Mouse (Mus musculus): ENCODE results near the gene Rffl. TPM values are rescaled to one million over a fixed set of nuclear protein-coding genes. Genes with fewer than 3 reads are reported as not detected.

Rffl gene
- polyA plus RNA-seq, 1 experiment from 2014 or later: 18.8 TPM

DNA sequence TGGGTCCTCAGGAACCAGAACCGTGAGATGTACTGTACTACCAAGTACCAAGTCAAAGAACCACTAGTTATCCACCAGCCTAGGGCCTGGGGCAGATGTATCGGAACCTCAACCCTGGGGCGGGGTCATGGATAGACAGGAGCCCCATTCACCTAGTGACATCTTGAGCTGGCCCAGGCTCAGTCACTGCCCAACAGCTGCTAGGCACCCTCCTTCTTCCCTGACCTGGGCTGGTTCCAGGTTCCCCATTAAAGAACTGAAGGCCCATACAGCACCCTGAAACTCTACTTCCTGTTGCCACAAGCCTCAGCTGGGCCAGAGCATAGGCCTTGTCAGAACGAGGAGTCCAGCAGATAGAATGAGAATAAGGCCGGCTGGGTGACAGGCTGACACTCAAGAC is 28.7 kb upstream of the Rffl start:
- ATAC-seq (ENCODE audit: insufficient number of reproducible peaks, insufficient read depth, low FRiP score, low TSS enrichment, low read depth): no peak
- peaks cover 67% of the 10 kb centered on the region for H3K36me3 ChIP-seq
- WGBS: 94% methylated on average over 5 of the region's 5 CpGs
- no peaks in the 10 kb centered on the region for H3K4me1 ChIP-seq (replicated peaks)
- H3K27me3 ChIP-seq: no peaks in the 10 kb centered on the region
- no peaks in the 10 kb centered on the region for H3K9me3 ChIP-seq
- no peak overlapping the region for H3K27ac ChIP-seq
- H3K4me2 ChIP-seq: no peak overlapping the region
- no peak overlapping the region for H3K9ac ChIP-seq (replicated peaks)
- no peak overlapping the region for H3K4me3 ChIP-seq (replicated peaks)

- no peak for ATAC-seq (ENCODE audit: insufficient number of reproducible peaks, insufficient read depth, low FRiP score, low TSS enrichment, low read depth)
- Histone ChIP-seq H3K9ac (replicated peaks) (no peak overlapping the region), H3K27me3 (no peaks in the 10 kb centered on the region), H3K4me2 (no peak overlapping the region), H3K27ac (no peak overlapping the region), H3K4me3 (replicated peaks) (no peak overlapping the region), H3K9me3 (no peaks in the 10 kb centered on the region), H3K4me1 (replicated peaks) (no peaks in the 10 kb centered on the region), H3K36me3 (peaks cover 45% of the 10 kb centered on the region)
- WGBS: 88% methylated on average over 10 of the region's 10 CpGs
Observed at GRCm38 (mm10) chr11:82897478-82897877, 26.5 kb upstream of the Rffl start.

DNA sequence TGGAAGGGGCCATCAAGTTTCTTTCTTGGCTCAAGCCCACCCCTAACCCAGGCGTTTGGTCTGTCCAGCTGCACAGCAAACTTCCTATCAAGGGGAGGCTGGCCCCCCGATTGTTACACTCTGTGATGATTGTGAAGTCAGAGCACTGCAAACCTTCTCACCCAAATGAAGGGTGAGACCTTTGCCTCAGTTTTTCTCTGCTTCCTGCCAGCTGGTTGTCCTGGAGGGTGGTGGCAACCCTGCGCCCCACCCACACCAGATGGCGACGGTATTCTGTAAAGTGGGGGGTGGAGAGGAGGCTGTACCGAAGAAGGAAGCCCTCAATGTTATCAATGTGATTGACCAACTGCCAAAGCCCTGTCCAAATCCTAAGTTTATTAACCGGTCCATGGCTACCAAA is 20.9 kb upstream of the Rffl start, which contains the start of gene Fndc8:
Gene Fndc8, plus strand, starts transcription at position 189 of the 400 bp plus-strand sequence.
- H3K27me3 ChIP-seq: peaks cover 8% of the 10 kb centered on the region; the same call in 1 of the 2 replicates
- H3K9me3 ChIP-seq: no peaks in the 10 kb centered on the region
- ATAC-seq (ENCODE audit: insufficient number of reproducible peaks, insufficient read depth, low FRiP score, low TSS enrichment, low read depth): no peak
- H3K4me1 ChIP-seq (replicated peaks): peaks cover 17% of the 10 kb centered on the region; the same call in 1 of the 2 replicates
- H3K36me3 ChIP-seq: no peaks in the 10 kb centered on the region
- WGBS: 52% methylated on average over 7 of the region's 7 CpGs
- H3K27ac ChIP-seq: no peak within 1 kb of the TSS
- H3K4me2 ChIP-seq: no peak within 1 kb of the TSS
- no peak within 1 kb of the TSS for H3K9ac ChIP-seq (replicated peaks)
- H3K4me3 ChIP-seq (replicated peaks): no peak within 1 kb of the TSS

DNA sequence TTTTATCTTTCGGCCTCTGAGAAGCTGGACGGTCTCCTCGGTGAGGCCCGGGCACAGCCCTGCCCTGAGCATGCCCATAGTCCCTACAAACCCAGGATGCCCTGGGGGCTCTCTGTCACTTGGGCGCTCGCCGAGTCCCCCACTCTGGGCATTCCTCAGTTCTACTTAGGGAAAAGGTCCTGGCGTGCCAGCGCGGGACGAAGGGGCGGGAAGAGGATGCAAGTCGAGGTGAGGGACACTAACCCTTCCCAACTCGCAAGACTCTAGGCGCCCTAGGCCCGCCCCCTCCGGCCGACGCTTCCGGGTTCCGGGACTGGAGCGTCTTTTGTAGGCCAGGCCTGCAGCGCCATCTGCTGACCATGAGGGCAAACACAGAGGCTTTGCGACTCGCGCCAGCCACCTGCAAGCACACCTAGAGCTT is 19.3 kb upstream of the Rffl start, which contains the start of gene Rad51d:
Gene Rad51d, minus strand, starts transcription at position 273 of the 421 bp plus-strand sequence.
- Histone ChIP-seq H3K4me2 (peak within 1 kb of the TSS; percentile 87), H3K9me3 (no peaks in the 10 kb centered on the region), H3K27me3 (peaks cover 8% of the 10 kb centered on the region; the same call in 1 of the 2 replicates), H3K4me1 (replicated peaks) (peaks cover 17% of the 10 kb centered on the region; the same call in 1 of the 2 replicates), H3K9ac (replicated peaks) (peak within 1 kb of the TSS; percentile 65), H3K36me3 (no peaks in the 10 kb centered on the region), H3K4me3 (replicated peaks) (peak within 1 kb of the TSS; percentile 63), H3K27ac (peak within 1 kb of the TSS; percentile 46; the same call in 1 of the 2 replicates)
- WGBS: under 1% methylated on average over 26 of the region's 26 CpGs
- ATAC-seq (ENCODE audit: insufficient number of reproducible peaks, insufficient read depth, low FRiP score, low TSS enrichment, low read depth): peak; percentile 76

- Histone ChIP-seq H3K9ac (replicated peaks) (peak overlapping the region; percentile 65), H3K4me3 (replicated peaks) (peak overlapping the region; percentile 63), H3K4me1 (replicated peaks) (peaks cover 17% of the 10 kb centered on the region; the same call in 1 of the 2 replicates), H3K27me3 (peaks cover 8% of the 10 kb centered on the region; the same call in 1 of the 2 replicates), H3K27ac (peak overlapping the region; percentile 46; the same call in 1 of the 2 replicates), H3K4me2 (peak overlapping the region; percentile 87), H3K9me3 (no peaks in the 10 kb centered on the region), H3K36me3 (no peaks in the 10 kb centered on the region)
- WGBS: 8% methylated on average over 31 of the region's 31 CpGs
- peak; percentile 18; the same call in 1 of the 2 replicates for ATAC-seq (ENCODE audit: insufficient number of reproducible peaks, insufficient read depth, low FRiP score, low TSS enrichment, low read depth)
Observed at GRCm38 (mm10) chr11:82889524-82890341, 18.7 kb upstream of the Rffl start.

DNA sequence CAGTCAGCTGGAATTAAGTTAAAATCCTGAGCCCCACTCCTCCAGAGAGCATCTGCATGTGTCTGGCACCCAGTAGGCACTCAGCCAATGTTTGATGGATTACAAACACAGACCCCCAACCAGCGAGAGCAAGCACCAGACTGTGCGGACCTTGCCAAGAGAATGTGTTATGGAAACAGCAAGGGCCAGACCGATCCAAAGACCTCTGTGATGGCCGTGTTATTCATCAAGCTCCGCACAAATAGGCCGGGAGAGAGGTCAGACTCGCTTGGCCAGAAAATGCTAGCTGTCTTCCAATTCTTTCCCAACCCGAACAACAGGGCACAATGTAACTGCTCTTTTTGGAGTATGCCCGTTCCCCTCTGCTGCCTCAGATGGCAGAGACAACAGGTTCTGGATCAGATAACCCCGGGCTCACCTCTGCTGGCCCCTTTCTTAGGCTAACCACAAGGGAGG is 17.5 kb upstream of the Rffl start:
- Histone ChIP-seq H3K4me3 (replicated peaks) (no peak overlapping the region), H3K27me3 (peaks cover 8% of the 10 kb centered on the region; the same call in 1 of the 2 replicates), H3K36me3 (no peaks in the 10 kb centered on the region), H3K4me2 (peak overlapping the region; percentile 87), H3K4me1 (replicated peaks) (peaks cover 17% of the 10 kb centered on the region; the same call in 1 of the 2 replicates), H3K27ac (no peak overlapping the region), H3K9me3 (no peaks in the 10 kb centered on the region), H3K9ac (replicated peaks) (peak overlapping the region; percentile 27; the same call in 1 of the 2 replicates)
- ATAC-seq (ENCODE audit: insufficient number of reproducible peaks, insufficient read depth, low FRiP score, low TSS enrichment, low read depth): no peak
- WGBS: 74% methylated on average over 10 of the region's 10 CpGs

- peaks cover 3% of the 10 kb centered on the region; the same call in 1 of the 2 replicates for H3K27me3 ChIP-seq
- H3K9ac ChIP-seq (replicated peaks): no peak overlapping the region
- no peak overlapping the region for H3K27ac ChIP-seq
- H3K9me3 ChIP-seq: no peaks in the 10 kb centered on the region
- H3K4me2 ChIP-seq: no peak overlapping the region
- WGBS: 80% methylated on average over 3 of the region's 3 CpGs
- peaks cover 4% of the 10 kb centered on the region; the same call in 1 of the 2 replicates for H3K36me3 ChIP-seq
- no peak for ATAC-seq (ENCODE audit: insufficient number of reproducible peaks, insufficient read depth, low FRiP score, low TSS enrichment, low read depth)
- H3K4me1 ChIP-seq (replicated peaks): peaks cover 17% of the 10 kb centered on the region; the same call in 1 of the 2 replicates
- no peak overlapping the region for H3K4me3 ChIP-seq (replicated peaks)
Observed at GRCm38 (mm10) chr11:82886559-82886958, 15.5 kb upstream of the Rffl start.

DNA sequence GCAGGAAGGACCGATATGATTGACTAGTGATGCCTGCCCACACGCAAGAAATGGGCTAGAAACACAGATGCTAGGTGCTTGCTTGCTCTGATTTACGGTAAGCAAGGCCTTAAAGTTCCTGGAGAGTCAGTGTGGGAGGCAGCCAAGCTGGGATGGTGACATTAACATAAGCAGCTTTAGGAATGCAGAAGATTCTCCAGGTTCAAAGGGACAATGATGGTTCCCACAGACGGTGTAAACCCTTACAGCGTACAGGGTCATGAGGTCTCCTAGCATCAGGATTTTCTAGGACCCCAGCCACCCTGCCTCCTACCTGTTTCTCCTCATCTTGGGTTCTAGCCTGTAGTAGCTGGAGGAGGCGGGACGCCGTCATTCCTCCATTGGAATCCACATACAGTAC is 12.2 kb upstream of the Rffl start:
- Histone ChIP-seq H3K27ac (no peak overlapping the region), H3K27me3 (no peaks in the 10 kb centered on the region), H3K9ac (replicated peaks) (no peak overlapping the region), H3K4me3 (replicated peaks) (no peak overlapping the region), H3K4me1 (replicated peaks) (peaks cover under 1% of the 10 kb centered on the region; the same call in 1 of the 2 replicates), H3K9me3 (no peaks in the 10 kb centered on the region), H3K4me2 (no peak overlapping the region), H3K36me3 (peaks cover 10% of the 10 kb centered on the region; the same call in 1 of the 2 replicates)
- no peak for ATAC-seq (ENCODE audit: insufficient number of reproducible peaks, insufficient read depth, low FRiP score, low TSS enrichment, low read depth)
- WGBS: 63% methylated on average over 8 of the region's 8 CpGs

DNA sequence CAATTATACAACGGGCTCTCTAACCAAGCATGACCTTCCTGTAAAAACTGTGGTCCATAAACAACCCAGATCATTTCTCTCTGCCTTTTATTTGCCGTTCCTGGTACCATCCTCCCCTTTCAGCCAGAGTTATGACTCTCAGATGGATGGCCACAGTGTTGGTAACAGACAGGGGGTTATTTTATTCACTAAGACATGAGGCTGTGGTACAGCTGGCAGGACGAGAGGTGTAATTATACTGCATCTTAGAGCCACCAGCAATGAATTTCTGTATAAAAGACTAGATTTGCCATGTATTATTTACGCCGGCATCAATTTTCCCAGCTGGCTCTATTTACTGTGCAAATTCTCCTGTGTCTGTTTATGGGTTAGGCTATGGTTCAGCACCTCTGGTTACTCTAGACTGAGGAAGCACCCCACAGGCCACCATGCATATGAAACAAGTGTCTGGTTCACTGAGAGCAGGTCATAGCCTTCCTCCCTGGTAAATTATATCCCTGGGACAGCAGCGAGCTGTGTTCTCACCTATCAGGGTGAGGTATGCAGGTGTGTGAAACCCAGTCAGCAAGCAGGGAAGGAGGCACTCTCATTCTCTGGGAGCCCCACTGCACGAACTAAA is 6.8 kb upstream of the Rffl start:
- H3K27me3 ChIP-seq: no peaks in the 10 kb centered on the region
- no peaks in the 10 kb centered on the region for H3K9me3 ChIP-seq
- ATAC-seq (ENCODE audit: insufficient number of reproducible peaks, insufficient read depth, low FRiP score, low TSS enrichment, low read depth): no peak
- H3K9ac ChIP-seq (replicated peaks): no peak overlapping the region
- H3K27ac ChIP-seq: no peak overlapping the region
- no peak overlapping the region for H3K4me3 ChIP-seq (replicated peaks)
- WGBS: 78% methylated on average over 7 of the region's 7 CpGs
- no peak overlapping the region for H3K4me2 ChIP-seq
- H3K36me3 ChIP-seq: peaks cover 10% of the 10 kb centered on the region; the same call in 1 of the 2 replicates
- no peaks in the 10 kb centered on the region for H3K4me1 ChIP-seq (replicated peaks)

- 91% methylated on average over 5 of the region's 5 CpGs for WGBS
- Histone ChIP-seq H3K27me3 (no peaks in the 10 kb centered on the region), H3K36me3 (peaks cover 6% of the 10 kb centered on the region; the same call in 1 of the 2 replicates), H3K9ac (replicated peaks) (no peak overlapping the region), H3K4me2 (no peak overlapping the region), H3K4me3 (replicated peaks) (no peak overlapping the region), H3K27ac (no peak overlapping the region), H3K4me1 (replicated peaks) (no peaks in the 10 kb centered on the region), H3K9me3 (no peaks in the 10 kb centered on the region)
- no peak for ATAC-seq (ENCODE audit: insufficient number of reproducible peaks, insufficient read depth, low FRiP score, low TSS enrichment, low read depth)
Observed at GRCm38 (mm10) chr11:82875631-82876030, 4.6 kb upstream of the Rffl start.

DNA sequence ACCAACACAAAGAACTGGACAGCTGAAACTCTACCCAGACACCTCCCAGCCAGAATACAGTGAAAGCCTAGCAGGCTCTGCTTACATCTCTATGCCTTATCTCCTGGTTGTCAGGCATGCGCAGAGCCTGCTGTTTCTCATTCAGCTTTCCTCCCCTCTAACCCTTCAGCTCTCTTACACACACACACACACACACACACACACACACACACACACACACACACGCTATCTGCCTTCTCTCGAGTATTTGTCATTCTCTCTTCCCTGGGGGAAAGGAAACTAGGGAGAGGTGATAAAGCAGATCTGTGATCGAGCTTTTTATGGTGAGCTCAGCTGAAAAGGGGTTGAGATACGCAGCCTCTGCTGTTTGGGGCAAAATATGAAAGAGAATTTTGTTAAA is 3.9 kb upstream of the Rffl start:
- ATAC-seq (ENCODE audit: insufficient number of reproducible peaks, insufficient read depth, low FRiP score, low TSS enrichment, low read depth): no peak

More for the DNA sequence above, 3.9 kb upstream of the Rffl start:
- Histone ChIP-seq H3K4me1 (replicated peaks) (0 out of 2 replicates have a peak, but pooled peaks cover 6% of the 10 kb centered on the region), H3K9me3 (no peaks in the 10 kb centered on the region), H3K4me3 (replicated peaks) (no peak overlapping the region), H3K36me3 (peaks cover 6% of the 10 kb centered on the region; the same call in 1 of the 2 replicates), H3K9ac (replicated peaks) (no peak overlapping the region), H3K27ac (no peak overlapping the region), H3K27me3 (no peaks in the 10 kb centered on the region), H3K4me2 (no peak overlapping the region)
- 81% methylated on average over 5 of the region's 5 CpGs for WGBS
